Mouse (Mus musculus): Measurements from ENCODE around the gene Rffl. TPM values are rescaled to one million over a fixed set of nuclear protein-coding genes. Genes with fewer than 3 reads are reported as not detected.

The Rffl gene
- polyA plus RNA-seq, 1 experiment from 2014 or later, result 12.8 TPM

GRCm38 (mm10) chr11:82869506-82870172, 1.4 kb downstream of the Rffl start:
- DNase-seq (ENCODE audit: low spot score), result no peak
- no peaks in the 10 kb centered on the region; the same call in 1 of the 2 replicates for H3K4me1 ChIP-seq (ENCODE audit: control insufficient read depth, insufficient read depth, low read length)
- H3K4me2 ChIP-seq (ENCODE audit: low read depth, low read length), result no peak overlapping the region; the same call in 1 of the 2 replicates
- no peaks in the 10 kb centered on the region for H3K27me3 ChIP-seq (ENCODE audit: control insufficient read depth, insufficient read depth, low read length)
- H3K36me3 ChIP-seq (replicated peaks; ENCODE audit: control insufficient read depth, insufficient read depth, low read depth, low read length), result no peaks in the 10 kb centered on the region
- no peak for ATAC-seq (replicated peaks; ENCODE audit: insufficient number of reproducible peaks, low FRiP score, low TSS enrichment, low read depth)
- H3K9ac ChIP-seq (replicated peaks; ENCODE audit: low read length), result no peak overlapping the region
- H3K4me3 ChIP-seq (ENCODE audit: low read depth, low read length), result peak overlapping the region; percentile 77; the same call in 1 of the 2 replicates
- H3K9me3 ChIP-seq (replicated peaks; ENCODE audit: control insufficient read depth, low read length), result no peaks in the 10 kb centered on the region
- H3K27ac ChIP-seq (replicated peaks; ENCODE audit: low read depth, low read length), result no peak overlapping the region
- WGBS, result 70% methylated on average over 9 of the region's 9 CpGs

GRCm38 (mm10) chr11:82867956-82868355, 3.1 kb downstream of the Rffl start:
- Histone ChIP-seq H3K27ac (replicated peaks; ENCODE audit: low read depth, low read length) (no peak overlapping the region), H3K4me1 (ENCODE audit: control insufficient read depth, insufficient read depth, low read length) (no peaks in the 10 kb centered on the region; the same call in 1 of the 2 replicates), H3K4me3 (ENCODE audit: low read depth, low read length) (no peak overlapping the region), H3K27me3 (ENCODE audit: control insufficient read depth, insufficient read depth, low read length) (no peaks in the 10 kb centered on the region), H3K36me3 (replicated peaks; ENCODE audit: control insufficient read depth, insufficient read depth, low read depth, low read length) (no peaks in the 10 kb centered on the region), H3K9me3 (replicated peaks; ENCODE audit: control insufficient read depth, low read length) (no peaks in the 10 kb centered on the region), H3K4me2 (ENCODE audit: low read depth, low read length) (no peak overlapping the region), H3K9ac (replicated peaks; ENCODE audit: low read length) (no peak overlapping the region)
- no peak for ATAC-seq (replicated peaks; ENCODE audit: insufficient number of reproducible peaks, low FRiP score, low TSS enrichment, low read depth)
- no peak for DNase-seq (ENCODE audit: low spot score)
- WGBS, result 75% methylated on average over 5 of the region's 5 CpGs

GRCm38 (mm10) chr11:82866850-82867564, 4.0 kb downstream of the Rffl start:
- Histone ChIP-seq H3K9ac (replicated peaks; ENCODE audit: low read length) (no peak overlapping the region), H3K4me3 (ENCODE audit: low read depth, low read length) (no peak overlapping the region), H3K4me2 (ENCODE audit: low read depth, low read length) (no peak overlapping the region), H3K36me3 (replicated peaks; ENCODE audit: control insufficient read depth, insufficient read depth, low read depth, low read length) (no peaks in the 10 kb centered on the region), H3K4me1 (ENCODE audit: control insufficient read depth, insufficient read depth, low read length) (no peaks in the 10 kb centered on the region; the same call in 1 of the 2 replicates), H3K27me3 (ENCODE audit: control insufficient read depth, insufficient read depth, low read length) (no peaks in the 10 kb centered on the region), H3K9me3 (replicated peaks; ENCODE audit: control insufficient read depth, low read length) (no peaks in the 10 kb centered on the region), H3K27ac (replicated peaks; ENCODE audit: low read depth, low read length) (no peak overlapping the region)
- 41% methylated on average over 7 of the region's 7 CpGs for WGBS
- no peak for ATAC-seq (replicated peaks; ENCODE audit: insufficient number of reproducible peaks, low FRiP score, low TSS enrichment, low read depth)
- DNase-seq (ENCODE audit: low spot score), result no peak

- ATAC-seq (replicated peaks; ENCODE audit: insufficient number of reproducible peaks, low FRiP score, low TSS enrichment, low read depth) (no peak), DNase-seq (ENCODE audit: low spot score) (no peak)
- H3K9ac ChIP-seq (replicated peaks; ENCODE audit: low read length), result no peak overlapping the region
- no peaks in the 10 kb centered on the region; the same call in 1 of the 2 replicates for H3K4me1 ChIP-seq (ENCODE audit: control insufficient read depth, insufficient read depth, low read length)
- H3K4me3 ChIP-seq (ENCODE audit: low read depth, low read length), result no peak overlapping the region
- WGBS, result 74% methylated on average over 10 of the region's 10 CpGs
- H3K27ac ChIP-seq (replicated peaks; ENCODE audit: low read depth, low read length), result no peak overlapping the region
- no peak overlapping the region for H3K4me2 ChIP-seq (ENCODE audit: low read depth, low read length)
- H3K27me3 ChIP-seq (ENCODE audit: control insufficient read depth, insufficient read depth, low read length), result no peaks in the 10 kb centered on the region
- H3K36me3 ChIP-seq (replicated peaks; ENCODE audit: control insufficient read depth, insufficient read depth, low read depth, low read length), result no peaks in the 10 kb centered on the region
- no peaks in the 10 kb centered on the region for H3K9me3 ChIP-seq (replicated peaks; ENCODE audit: control insufficient read depth, low read length)
Measured at GRCm38 (mm10) chr11:82865957-82866356, 5.1 kb downstream of the Rffl start.

GRCm38 (mm10) chr11:82863488-82863931, 7.5 kb downstream of the Rffl start:
- DNase-seq (ENCODE audit: low spot score) (no peak), ATAC-seq (replicated peaks; ENCODE audit: insufficient number of reproducible peaks, low FRiP score, low TSS enrichment, low read depth) (no peak)
- no peaks in the 10 kb centered on the region for H3K4me1 ChIP-seq (ENCODE audit: control insufficient read depth, insufficient read depth, low read length)
- WGBS, result 66% methylated on average over 4 of the region's 4 CpGs
- H3K27ac ChIP-seq (replicated peaks; ENCODE audit: low read depth, low read length), result no peak overlapping the region
- H3K4me2 ChIP-seq (ENCODE audit: low read depth, low read length), result no peak overlapping the region
- H3K36me3 ChIP-seq (replicated peaks; ENCODE audit: control insufficient read depth, insufficient read depth, low read depth, low read length), result no peaks in the 10 kb centered on the region
- H3K9me3 ChIP-seq (replicated peaks; ENCODE audit: control insufficient read depth, low read length), result no peaks in the 10 kb centered on the region
- no peak overlapping the region for H3K4me3 ChIP-seq (ENCODE audit: low read depth, low read length)
- H3K27me3 ChIP-seq (ENCODE audit: control insufficient read depth, insufficient read depth, low read length), result no peaks in the 10 kb centered on the region
- no peak overlapping the region for H3K9ac ChIP-seq (replicated peaks; ENCODE audit: low read length)

GRCm38 (mm10) chr11:82863059-82863458, 8.0 kb downstream of the Rffl start:
- no peak for ATAC-seq (replicated peaks; ENCODE audit: insufficient number of reproducible peaks, low FRiP score, low TSS enrichment, low read depth)
- H3K27ac ChIP-seq (replicated peaks; ENCODE audit: low read depth, low read length), result no peak overlapping the region

GRCm38 (mm10) chr11:82862638-82863037, 8.4 kb downstream of the Rffl start:
- no peak for ATAC-seq (replicated peaks; ENCODE audit: insufficient number of reproducible peaks, low FRiP score, low TSS enrichment, low read depth)
- WGBS, result 75% methylated on average over 9 of the region's 9 CpGs
- Histone ChIP-seq H3K36me3 (replicated peaks; ENCODE audit: control insufficient read depth, insufficient read depth, low read depth, low read length) (no peaks in the 10 kb centered on the region), H3K27me3 (ENCODE audit: control insufficient read depth, insufficient read depth, low read length) (no peaks in the 10 kb centered on the region), H3K9ac (replicated peaks; ENCODE audit: low read length) (no peak overlapping the region), H3K9me3 (replicated peaks; ENCODE audit: control insufficient read depth, low read length) (no peaks in the 10 kb centered on the region), H3K4me1 (ENCODE audit: control insufficient read depth, insufficient read depth, low read length) (no peaks in the 10 kb centered on the region), H3K4me3 (ENCODE audit: low read depth, low read length) (no peak overlapping the region), H3K27ac (replicated peaks; ENCODE audit: low read depth, low read length) (no peak overlapping the region), H3K4me2 (ENCODE audit: low read depth, low read length) (no peak overlapping the region)
- DNase-seq (ENCODE audit: low spot score), result no peak

More at GRCm38 (mm10) chr11:82863059-82863458, 8.0 kb downstream of the Rffl start:
- Histone ChIP-seq H3K4me2 (ENCODE audit: low read depth, low read length) (no peak overlapping the region), H3K4me3 (ENCODE audit: low read depth, low read length) (no peak overlapping the region), H3K9ac (replicated peaks; ENCODE audit: low read length) (no peak overlapping the region), H3K9me3 (replicated peaks; ENCODE audit: control insufficient read depth, low read length) (no peaks in the 10 kb centered on the region), H3K27me3 (ENCODE audit: control insufficient read depth, insufficient read depth, low read length) (no peaks in the 10 kb centered on the region), H3K4me1 (ENCODE audit: control insufficient read depth, insufficient read depth, low read length) (no peaks in the 10 kb centered on the region), H3K36me3 (replicated peaks; ENCODE audit: control insufficient read depth, insufficient read depth, low read depth, low read length) (no peaks in the 10 kb centered on the region)
- DNase-seq (ENCODE audit: low spot score), result no peak
- WGBS, result 66% methylated on average over 2 of the region's 2 CpGs

- ATAC-seq (replicated peaks; ENCODE audit: insufficient number of reproducible peaks, low FRiP score, low TSS enrichment, low read depth), result no peak
- H3K4me2 ChIP-seq (ENCODE audit: low read depth, low read length), result no peak overlapping the region
- H3K4me1 ChIP-seq (ENCODE audit: control insufficient read depth, insufficient read depth, low read length), result no peaks in the 10 kb centered on the region
- no peaks in the 10 kb centered on the region for H3K36me3 ChIP-seq (replicated peaks; ENCODE audit: control insufficient read depth, insufficient read depth, low read depth, low read length)
- no peak overlapping the region for H3K4me3 ChIP-seq (ENCODE audit: low read depth, low read length)
- DNase-seq (ENCODE audit: low spot score), result no peak
- H3K9ac ChIP-seq (replicated peaks; ENCODE audit: low read length), result no peak overlapping the region
- no peaks in the 10 kb centered on the region for H3K27me3 ChIP-seq (ENCODE audit: control insufficient read depth, insufficient read depth, low read length)
- H3K27ac ChIP-seq (replicated peaks; ENCODE audit: low read depth, low read length), result no peak overlapping the region
- H3K9me3 ChIP-seq (replicated peaks; ENCODE audit: control insufficient read depth, low read length), result no peaks in the 10 kb centered on the region
- 64% methylated on average over 8 of the region's 8 CpGs for WGBS
Measured at GRCm38 (mm10) chr11:82861558-82861957, 9.5 kb downstream of the Rffl start.

All from embryonic facial prominence, embryonic 11.5 days (tissue).